Mouse (Mus musculus): ENCODE measurements around the gene Ttc23. TPM values are rescaled to one million over a fixed set of nuclear protein-coding genes. Genes with fewer than 3 reads are reported as not detected.

Gene Ttc23
- total RNA-seq, 2 experiments from 2014 or later, result 16.6 to 26.1 TPM

GRCm38 (mm10) chr7:67728203-67728602, 81.0 kb downstream of the Ttc23 start:
- DNase-seq (ENCODE audit: low spot score), result no peak
- intact Hi-C loops (cut with DNase I), result no loop called here

- intact Hi-C loops (cut with DNase I), result no loop called here
- DNase-seq (ENCODE audit: low spot score), result no peak
Measured at GRCm38 (mm10) chr7:67728809-67729208, 81.6 kb downstream of the Ttc23 start.

DNA sequence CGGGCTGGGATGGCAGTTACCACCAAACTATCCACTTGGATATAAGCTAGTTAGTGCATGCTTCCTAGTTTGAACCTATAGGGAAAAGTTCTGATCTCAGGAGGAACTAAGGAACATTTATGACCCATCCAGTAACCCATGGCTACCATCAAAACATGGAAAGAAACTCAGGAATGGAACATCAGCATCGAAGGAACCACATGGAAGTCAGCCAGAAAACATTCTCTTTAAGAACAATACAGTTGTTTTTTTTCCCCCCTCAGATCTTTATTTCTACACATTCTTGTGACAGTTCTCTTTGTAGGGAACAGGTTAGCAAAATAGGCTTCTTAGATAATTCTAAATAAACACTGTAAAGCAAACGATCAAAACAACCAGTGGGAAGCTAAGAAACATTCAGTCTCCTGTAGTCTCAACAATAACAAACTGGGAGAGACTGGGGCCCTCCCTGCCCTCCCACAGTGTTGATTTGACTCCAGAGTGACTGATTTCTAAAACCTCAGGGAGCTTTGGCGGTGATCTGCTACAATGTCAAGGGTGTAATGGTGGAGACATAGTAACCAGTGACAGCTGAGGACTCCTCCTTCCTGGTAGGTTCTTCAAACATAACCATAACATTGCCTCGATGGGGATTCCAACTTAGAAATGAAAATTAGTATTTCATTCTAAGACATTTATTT, 83.4 kb downstream of the Ttc23 start:
- DNase-seq (ENCODE audit: low spot score), result no peak
- intact Hi-C loops (cut with DNase I), result no loop called here

- intact Hi-C loops (cut with DNase I), result no loop called here
- DNase-seq (ENCODE audit: low spot score), result no peak
Measured at GRCm38 (mm10) chr7:67732276-67732675, 85.1 kb downstream of the Ttc23 start.

- DNase-seq (ENCODE audit: low spot score), result no peak
- intact Hi-C loops (cut with DNase I), result no loop called here
Measured at GRCm38 (mm10) chr7:67740382-67740781, 93.2 kb downstream of the Ttc23 start.

DNA sequence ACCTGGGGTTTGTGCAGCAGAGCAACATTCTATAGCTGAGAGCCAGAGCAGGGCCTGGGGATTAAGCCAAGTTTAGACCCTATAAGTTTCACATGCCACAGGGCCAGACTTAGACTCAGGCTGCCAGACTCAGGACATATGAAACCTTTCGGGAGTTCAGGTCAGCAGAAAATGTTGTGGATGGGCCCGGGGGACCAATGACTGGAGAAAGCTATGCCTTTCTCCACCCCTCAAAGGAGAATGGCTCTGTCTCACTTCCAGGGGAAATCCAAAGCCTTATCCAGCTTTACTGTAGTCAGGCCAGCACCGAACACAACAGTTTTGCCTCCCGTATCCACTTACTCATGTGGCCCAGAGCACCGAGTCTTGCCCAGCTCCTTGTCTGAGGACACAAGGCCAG, 93.6 kb downstream of the Ttc23 start:
- DNase-seq (ENCODE audit: low spot score), result no peak
- intact Hi-C loops (cut with DNase I), result no loop called here

DNA sequence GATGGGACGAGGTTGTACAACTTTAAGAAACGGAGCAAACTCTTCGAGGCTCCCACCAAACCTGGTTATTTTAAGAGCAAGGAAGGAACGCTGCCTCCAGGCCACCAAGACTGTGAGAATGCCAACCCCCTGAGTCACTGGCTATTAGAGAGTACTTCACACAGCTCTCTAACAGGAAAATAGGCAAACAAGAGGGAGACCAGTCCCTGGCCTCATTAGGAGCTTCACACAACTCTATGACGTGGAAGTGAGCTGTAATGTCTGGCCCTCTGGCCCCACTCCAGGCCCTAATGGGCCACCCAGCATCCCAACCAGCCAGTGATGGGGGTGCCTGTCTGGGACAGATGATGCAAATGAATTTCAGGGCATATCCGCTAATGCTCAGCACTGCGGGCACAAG, 94.5 kb downstream of the Ttc23 start:
- peak; percentile 27 for DNase-seq (ENCODE audit: low spot score)
- intact Hi-C loops (cut with DNase I), result no loop called here

GRCm38 (mm10) chr7:67747731-67748305, 100.6 kb downstream of the Ttc23 start:
- intact Hi-C loops (cut with DNase I), result no loop called here
- DNase-seq (ENCODE audit: low spot score), result no peak

DNA sequence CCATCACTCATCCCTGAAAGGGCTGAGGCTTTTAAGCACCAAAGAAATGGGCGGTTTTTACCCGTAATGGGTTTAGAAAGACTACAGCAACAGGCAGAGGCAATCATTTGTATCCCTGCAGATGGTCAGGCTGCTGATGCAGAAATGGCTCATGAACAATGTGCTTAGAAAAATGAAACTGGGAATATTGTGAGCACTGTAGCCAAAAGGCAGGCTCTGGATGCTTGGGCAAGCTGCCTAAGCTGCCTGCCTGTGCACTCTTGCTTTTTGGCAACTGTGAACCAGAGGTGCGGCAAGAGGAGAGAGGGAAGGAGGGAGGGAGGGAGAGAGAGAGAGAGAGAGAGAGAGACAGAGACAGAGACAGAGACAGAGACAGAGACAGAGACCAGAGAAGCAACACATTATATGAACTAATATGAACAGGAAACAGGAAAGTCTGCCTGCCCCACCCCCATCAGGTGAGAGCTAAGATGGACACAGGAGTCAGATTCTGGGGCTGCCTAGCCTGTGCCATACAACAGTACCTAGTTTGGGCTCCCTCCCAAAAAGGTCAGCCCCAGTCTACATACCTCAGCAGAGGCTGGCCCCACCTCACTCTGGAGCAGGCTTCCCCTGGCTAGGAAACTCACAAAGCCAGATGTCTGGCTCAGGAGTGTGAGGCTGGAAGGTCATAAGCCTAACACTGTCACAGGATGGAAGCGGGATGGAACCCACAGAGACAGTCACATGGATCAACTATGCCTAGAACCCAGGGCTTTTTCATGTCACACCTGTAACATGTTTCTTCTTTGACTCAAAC, 102.4 kb downstream of the Ttc23 start:
- intact Hi-C loops (cut with DNase I), result loop anchor here (10.0 kb wide), 2 partner anchors 45 to 525 kb away; partner anchors contain the start of gene Lysmd4
- DNase-seq (ENCODE audit: low spot score), result no peak

DNA sequence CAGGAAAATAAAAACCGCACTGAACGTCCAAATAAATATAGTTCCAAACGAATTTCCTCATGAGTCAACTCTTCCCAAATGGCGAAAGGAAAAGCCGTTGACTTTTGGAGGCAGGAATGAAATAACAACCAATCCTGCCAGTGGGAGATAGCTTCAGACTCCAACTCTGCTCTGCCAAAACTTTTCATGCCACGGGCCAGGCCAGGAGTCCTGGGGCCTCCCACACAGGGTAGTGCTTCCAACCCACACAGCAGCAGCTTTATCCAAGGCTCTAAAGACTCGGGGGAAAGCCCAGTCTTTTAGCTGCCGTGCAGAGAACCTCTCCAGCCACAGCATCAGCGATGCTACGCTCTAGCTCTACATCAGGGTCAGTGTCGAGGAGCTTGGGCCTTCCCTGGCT, 107.4 kb downstream of the Ttc23 start:
- DNase-seq (ENCODE audit: low spot score), result peak; percentile 62

GRCm38 (mm10) chr7:67755366-67755765, 108.2 kb downstream of the Ttc23 start:
- intact Hi-C loops (cut with DNase I), result loop anchor here (5.0 to 10.0 kb wide), 3 partner anchors 33 to 531 kb away; partner anchors contain the start of gene Lysmd4
- DNase-seq (ENCODE audit: low spot score), result no peak

More for the DNA sequence above, 107.4 kb downstream of the Ttc23 start:
- intact Hi-C loops (cut with DNase I), result loop anchor here (5.0 to 10.0 kb wide), 3 partner anchors 32 to 530 kb away; partner anchors contain the start of gene Lysmd4

- no peak for DNase-seq (ENCODE audit: low spot score)
- intact Hi-C loops (cut with DNase I), result loop anchor here (5.0 to 10.0 kb wide), 3 partner anchors 34 to 532 kb away; partner anchors contain the start of gene Lysmd4
Measured at GRCm38 (mm10) chr7:67756636-67757035, 109.4 kb downstream of the Ttc23 start.

DNA sequence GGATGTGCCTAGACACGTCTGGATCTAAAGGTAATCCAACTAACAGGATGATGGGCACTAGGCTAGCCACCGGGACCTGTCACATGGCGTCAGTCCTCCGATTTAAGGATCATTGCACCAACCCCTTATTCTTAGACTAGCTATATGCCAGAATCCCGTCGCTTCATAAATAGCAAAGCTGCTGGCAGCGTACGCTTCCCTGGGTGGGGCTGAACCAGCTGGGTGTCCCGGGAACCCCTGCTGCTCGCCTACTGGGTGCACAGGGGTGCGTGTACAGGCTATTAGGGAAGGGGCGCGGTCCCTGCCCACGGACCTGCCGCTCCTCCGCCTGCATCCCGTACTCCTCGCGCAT, 111.3 kb downstream of the Ttc23 start:
- intact Hi-C loops (cut with DNase I), result loop anchor here (5.0 to 10.0 kb wide), 3 partner anchors 36 to 534 kb away; partner anchors contain the start of gene Lysmd4
- DNase-seq (ENCODE audit: low spot score), result no peak

- DNase-seq (ENCODE audit: low spot score), result peak; percentile 20
- intact Hi-C loops (cut with DNase I), result loop anchor here (1.0 to 10.0 kb wide), 4 partner anchors 37 to 534 kb away; partner anchors contain the start of gene Lysmd4
Measured at GRCm38 (mm10) chr7:67758858-67759628, 111.8 kb downstream of the Ttc23 start.

GRCm38 (mm10) chr7:67759629-67759995, 112.4 kb downstream of the Ttc23 start, which contains the start of gene Synm:
TSS of gene Synm (minus strand) at chr7:67759742.
- intact Hi-C loops (cut with DNase I), result loop anchor here (1.0 to 10.0 kb wide), 4 partner anchors 37 to 535 kb away; partner anchors contain the start of gene Lysmd4
- DNase-seq (ENCODE audit: low spot score), result peak; percentile 87

DNA sequence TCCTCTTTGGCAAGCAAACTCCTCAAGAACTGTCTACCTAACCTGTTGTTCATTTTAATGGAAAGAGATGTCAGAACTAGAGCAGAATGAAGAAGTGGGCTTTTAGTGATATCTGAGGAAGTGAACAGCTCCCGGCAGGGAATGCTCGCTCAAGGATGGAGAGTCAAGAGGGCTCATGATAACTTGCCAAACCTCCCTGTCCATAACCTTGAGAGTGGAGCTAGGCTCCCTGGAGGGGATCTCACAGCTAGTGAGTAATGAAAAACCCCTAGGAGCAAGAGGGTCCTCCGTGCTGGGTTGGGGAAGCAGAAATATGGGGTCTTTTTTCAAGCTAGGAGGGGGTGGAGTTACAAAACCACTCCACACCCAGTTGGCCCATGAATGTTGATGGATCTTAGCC, 116.4 kb downstream of the Ttc23 start:
- intact Hi-C loops (cut with DNase I), result no loop called here
- DNase-seq (ENCODE audit: low spot score), result no peak

DNA sequence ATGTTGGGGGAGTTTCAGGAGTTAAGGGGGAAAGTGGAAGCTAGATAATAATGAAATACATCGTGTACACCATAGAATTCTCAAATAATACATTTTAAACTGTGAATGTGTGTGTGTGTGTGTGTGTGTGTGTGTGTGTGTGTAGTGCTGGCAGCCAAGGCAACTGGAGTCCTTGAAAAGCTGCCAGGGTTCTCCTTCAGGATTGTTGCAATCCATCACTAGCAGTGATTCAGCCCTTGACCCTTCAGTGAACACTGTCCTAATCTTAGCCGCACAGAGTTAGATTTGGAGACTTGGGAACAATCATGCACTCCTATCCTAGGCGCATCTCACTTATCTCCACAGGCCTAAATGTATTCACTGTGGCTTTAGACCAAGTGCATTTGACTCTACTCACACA, 120.9 kb downstream of the Ttc23 start:
- intact Hi-C loops (cut with DNase I), result no loop called here
- no peak for DNase-seq (ENCODE audit: low spot score)

- no peak for DNase-seq (ENCODE audit: low spot score)
- intact Hi-C loops (cut with DNase I), result no loop called here
Measured at GRCm38 (mm10) chr7:67769487-67769886, 122.3 kb downstream of the Ttc23 start.

GRCm38 (mm10) chr7:67772231-67772630, 125.0 kb downstream of the Ttc23 start:
- intact Hi-C loops (cut with DNase I), result no loop called here
- no peak for DNase-seq (ENCODE audit: low spot score)

DNA sequence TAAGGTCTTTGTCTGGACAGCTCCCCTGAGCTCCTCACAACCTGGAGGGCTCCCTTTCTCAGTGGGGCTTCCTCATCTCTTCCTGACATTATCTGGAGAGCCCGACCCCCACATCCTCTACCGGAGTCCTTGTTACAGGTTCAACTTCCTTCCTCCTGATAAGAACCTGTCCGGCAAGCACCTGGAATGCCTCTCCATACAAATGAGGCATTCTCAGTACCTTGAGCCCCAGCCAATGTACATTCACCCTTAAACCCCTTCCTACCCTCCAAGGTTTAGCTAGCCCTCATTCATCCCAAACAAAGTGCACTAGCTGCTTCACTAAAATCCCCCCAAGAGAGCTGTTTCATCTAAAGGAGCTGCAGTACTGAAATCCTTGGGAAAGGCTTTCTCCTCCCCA, 128.4 kb downstream of the Ttc23 start:
- DNase-seq (ENCODE audit: low spot score), result no peak
- intact Hi-C loops (cut with DNase I), result no loop called here
